Mouse (Mus musculus): ENCODE data around the gene Pofut2.

The Pofut2 gene

DNA sequence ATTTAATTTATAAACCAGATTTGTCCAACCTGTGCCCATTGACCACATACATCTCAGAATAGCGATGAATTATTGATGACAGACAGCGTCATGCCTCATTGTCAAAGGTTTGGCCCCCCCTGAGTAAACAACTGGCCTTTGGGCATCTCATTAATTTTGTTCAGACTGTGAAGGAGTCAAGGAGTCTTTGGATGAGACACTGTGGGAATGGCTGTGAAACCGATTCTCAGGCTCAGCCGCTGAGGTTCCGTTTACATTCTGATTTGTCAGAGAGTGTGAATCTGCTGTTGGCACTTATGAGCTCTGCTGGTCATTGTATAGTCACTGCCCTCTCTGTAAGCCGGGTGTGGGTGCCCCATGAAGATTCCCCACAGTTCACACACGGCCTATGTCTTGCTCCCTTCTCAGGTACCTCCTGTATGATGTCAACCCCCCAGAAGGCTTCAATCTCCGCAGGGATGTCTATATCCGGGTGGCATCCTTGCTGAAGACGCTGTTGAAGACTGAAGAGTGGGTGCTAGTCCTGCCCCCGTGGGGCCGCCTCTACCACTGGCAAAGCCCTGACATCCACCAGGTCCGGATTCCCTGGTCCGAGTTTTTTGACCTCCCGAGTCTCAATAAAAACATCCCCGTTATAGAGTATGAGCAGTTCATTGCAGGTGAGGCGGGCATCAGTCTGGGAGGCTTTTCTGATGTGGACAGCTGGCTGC is 1.3 kb downstream of the Pofut2 start:
- in situ Hi-C loops (cut with MboI, MseI) = no loop called here

DNA sequence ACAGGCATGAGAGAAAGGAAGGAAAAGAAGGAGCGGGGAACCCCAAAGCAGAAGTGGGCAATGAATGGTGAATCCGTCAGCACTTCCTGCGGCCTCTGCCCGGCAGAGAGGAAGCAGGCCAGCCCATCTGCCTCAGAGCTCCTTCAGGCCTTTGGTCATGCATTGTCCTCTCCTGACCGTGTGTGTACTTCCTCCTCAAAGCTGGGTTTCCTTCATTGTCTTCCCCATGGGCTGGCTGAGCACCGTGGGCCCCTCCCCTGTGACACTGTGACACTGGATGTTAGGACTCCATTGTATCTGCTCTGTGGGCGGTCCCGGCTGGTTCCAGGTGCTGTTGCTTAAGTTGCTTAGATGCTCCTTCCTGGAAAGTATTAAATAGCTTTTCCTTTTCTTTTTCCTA is 7.3 kb downstream of the Pofut2 start:
- in situ Hi-C loops (cut with MboI, MseI) = no loop called here

DNA sequence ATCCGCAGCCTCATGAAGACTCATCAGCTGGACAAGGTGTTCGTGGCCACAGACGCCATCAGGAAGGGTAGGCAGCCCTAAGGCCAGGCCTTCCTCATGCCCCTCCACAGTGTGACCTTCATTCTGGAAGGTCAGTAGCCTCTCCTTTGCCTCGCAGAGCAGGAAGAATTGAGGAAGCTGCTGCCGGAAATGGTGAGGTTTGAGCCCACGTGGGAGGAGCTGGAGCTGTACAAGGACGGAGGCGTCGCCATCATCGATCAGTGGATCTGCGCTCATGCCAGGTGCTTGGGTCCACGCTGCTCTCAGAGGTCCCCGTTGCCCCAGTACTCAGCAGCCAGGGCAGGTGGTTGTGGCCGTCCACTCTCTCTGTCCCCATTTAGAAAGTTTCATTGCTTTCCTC is 8.0 kb downstream of the Pofut2 start:
- in situ Hi-C loops (cut with MboI, MseI) = no loop called here

DNA sequence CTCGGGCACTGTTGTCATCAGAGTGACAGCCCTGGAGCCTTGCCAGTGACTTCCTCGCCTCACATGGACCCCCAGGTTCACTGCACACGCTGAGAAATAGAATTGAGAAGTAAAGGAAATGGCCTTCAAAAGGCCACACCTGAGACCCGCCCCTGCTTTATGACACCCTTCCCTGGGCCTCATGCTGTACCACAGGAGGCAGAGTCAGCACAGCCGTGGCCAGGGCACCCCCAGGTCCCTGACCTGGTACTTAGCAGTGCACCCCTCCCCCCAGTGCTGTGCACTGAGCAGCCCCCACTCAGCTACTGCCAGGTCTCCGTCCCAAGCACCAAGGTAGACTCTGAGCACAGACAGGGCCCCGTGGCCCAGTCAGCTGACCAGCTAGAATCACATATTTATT is 10.1 kb downstream of the Pofut2 start:
- in situ Hi-C loops (cut with MboI, MseI) = no loop called here

DNA sequence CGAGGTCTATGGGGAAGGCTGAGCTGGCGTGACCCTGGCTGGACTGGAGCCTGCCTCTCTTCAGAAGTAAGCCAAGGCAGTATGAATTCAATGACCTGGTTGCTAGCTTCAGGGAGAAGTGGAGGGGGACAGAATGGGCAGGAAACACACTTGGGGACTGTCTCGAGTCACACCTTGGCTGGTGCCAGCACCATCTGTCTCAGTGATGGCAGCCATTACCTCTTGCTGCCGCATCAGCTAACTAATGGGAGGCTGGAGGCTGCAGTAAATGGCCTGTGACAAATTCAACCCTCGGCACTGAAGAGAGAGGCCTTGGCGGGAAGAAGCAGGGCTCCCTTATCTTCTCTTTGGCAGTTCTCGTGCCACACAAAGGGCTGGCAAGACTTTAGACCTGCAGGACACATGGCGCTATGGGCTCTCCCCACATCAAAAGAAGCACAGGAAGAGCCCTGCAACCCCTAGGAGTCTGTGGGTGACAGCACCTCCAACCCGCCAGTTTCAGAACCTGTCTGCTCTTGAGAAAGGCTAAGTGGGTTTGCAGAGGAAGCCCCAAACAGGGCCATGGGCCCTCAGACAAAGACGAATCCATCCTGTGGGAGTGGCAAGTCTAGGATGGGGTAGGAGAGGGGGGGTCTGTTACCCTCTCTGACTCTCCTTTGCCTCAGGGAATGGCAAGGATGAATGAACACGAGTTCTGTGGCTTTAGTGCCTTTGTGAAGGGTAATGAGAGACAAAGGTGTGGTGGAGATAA is 14.1 kb downstream of the Pofut2 start:
- in situ Hi-C loops (cut with MboI, MseI) = no loop called here

DNA sequence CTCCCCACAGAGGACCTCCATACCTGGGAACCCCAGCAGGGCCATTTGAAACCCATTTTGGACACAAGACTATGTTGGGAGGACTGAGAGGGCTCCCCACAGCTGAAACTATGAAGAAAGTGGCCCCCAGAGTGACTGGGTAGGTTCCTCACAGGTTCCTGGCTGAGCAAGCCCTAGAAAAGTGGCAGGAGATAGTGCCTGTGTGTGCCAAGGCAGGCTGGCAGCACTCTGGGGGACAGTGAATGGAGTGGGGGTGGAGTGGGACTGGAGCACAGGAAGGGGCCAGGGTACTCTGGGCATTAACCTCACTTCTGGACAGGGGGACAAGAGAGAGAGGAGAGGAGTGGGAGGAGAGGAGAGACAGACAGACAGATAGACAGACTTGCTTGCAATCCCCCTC is 14.8 kb downstream of the Pofut2 start:
- in situ Hi-C loops (cut with MboI, MseI) = no loop called here

DNA sequence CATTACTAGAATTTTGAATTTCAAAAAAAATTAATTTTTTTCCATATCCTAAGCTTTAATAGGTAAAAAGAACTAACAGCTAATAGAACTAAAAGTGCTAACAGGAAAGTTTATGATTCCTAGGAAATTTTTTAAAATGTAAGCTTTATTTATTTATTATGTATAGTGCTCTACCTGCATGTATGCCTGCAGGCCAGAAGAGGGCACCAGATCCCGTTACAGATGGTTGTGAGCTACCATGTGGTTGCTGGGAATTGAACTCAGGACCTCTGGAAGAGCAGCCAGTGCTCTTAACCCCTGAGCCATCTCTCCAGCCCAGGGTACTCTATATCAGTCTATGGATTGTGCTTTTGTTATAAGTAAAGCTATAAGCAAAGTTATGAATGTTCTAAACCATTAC is 23.1 kb downstream of the Pofut2 start:
- in situ Hi-C loops (cut with MboI, MseI) = loop anchor here (5.0 kb wide), 1 partner anchor 230 kb away; no protein-coding TSS in a partner anchor

DNA sequence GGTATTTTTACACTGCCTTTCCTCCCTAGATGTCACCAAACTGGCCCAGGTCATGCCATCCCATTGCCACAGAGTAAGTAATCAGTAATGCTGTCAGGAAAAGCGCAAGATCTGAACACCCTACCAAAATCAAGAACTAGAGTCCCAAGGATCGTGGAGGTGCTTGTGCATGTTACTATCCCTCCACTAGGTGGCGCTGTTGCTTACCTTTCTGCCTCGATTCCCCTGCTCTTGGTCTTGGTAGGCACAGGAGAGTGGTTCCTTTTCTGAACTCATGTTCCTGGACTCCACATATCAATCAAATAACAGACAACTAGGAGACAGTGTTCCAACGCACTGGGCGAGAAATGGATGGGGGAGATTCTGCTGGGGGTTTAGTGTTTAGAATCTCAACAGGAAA is 23.8 kb downstream of the Pofut2 start:
- in situ Hi-C loops (cut with MboI, MseI) = loop anchor here (5.0 kb wide), 1 partner anchor 229 kb away; no protein-coding TSS in a partner anchor

DNA sequence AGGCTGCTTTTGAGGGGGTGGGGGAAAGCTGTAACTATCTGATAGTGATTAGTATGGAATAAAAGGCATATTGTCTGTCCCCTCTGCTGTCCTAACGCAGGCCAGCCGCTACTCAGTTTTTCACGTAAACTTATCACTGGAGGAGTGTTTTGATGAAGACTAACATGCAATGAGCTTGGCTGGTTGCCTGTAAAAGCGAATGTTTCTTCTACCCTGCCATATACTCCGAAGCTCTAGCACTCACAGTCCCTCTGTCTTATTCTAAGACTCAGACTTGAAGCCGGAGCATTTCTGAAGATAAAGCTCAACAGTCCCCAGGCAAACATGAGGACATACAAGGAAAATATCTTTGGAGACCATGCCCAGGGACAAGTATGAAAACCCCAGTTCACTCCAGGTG is 25.8 kb downstream of the Pofut2 start:
- in situ Hi-C loops (cut with MboI, MseI) = loop anchor here (5.0 kb wide), 2 partner anchors 72 to 227 kb away; no protein-coding TSS in a partner anchor

DNA sequence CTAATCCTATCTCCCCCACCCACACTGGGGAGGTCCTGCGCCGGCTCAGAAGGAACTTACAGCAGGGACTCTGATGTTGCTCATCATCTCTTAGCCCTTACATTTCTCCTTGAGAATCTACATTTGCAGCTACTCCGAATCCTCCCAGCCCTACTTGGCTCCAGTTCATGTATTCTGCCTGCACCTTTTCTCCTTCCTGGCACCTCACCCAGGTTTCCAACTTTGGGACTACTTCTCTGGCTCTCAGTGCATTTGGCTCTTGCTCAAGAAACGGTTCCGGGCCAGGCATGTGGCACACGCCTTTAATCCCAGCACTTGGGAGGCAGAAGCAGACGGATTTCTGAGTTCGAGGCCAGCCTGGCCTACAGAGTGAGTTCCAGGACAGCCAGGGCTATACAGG is 28.6 kb downstream of the Pofut2 start:
- in situ Hi-C loops (cut with MboI, MseI) = loop anchor here (5.0 kb wide), 1 partner anchor 70 kb away; no protein-coding TSS in a partner anchor

DNA sequence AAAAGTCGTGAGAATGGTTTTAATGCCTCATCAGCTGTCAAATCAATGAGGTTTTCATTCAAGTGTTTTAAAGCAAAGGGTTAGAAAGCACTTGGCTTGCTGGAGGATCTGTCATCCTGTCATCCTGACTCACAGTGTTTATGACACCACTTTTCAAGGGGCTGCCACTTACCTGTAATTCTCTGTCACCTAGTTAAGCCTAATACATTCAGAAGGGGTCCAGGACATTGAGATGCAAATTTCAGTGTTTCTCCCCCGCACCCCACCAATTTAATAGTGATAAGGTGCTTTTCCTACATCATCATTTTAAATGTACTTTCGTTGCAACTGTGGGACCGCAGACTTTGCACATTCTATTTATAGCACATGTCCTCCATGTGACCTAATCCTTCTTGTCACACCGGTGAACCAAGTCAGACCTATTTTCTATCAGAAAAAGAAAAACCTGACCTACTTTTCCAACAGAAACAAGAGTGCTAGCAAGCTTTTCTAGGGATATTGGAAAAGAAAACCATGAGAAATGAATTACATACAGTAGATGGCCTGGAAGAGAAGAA is 29.7 kb downstream of the Pofut2 start:
- in situ Hi-C loops (cut with MboI, MseI) = loop anchor here (5.0 kb wide), 1 partner anchor 69 kb away; no protein-coding TSS in a partner anchor

DNA sequence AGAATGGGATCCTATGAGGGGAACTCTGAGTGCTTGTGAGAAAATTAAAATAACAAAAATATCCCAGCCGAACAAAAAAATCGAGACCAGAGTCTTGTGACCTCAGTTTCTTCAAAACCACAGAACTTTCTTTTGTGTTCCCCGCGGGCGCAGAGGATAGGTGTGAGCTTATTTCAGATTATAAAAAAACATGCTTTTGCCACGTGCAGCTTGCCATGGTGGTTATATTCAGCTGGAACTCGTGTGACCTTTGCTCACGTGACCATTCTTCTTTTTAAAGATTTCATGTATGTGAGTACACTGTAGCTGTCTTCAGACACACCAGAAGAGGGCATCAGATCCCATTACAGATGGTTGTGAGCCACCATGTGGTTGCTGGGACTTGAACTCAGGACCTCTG is 30.5 kb downstream of the Pofut2 start:
- in situ Hi-C loops (cut with MboI, MseI) = loop anchor here (5.0 kb wide), 1 partner anchor 68 kb away; no protein-coding TSS in a partner anchor

DNA sequence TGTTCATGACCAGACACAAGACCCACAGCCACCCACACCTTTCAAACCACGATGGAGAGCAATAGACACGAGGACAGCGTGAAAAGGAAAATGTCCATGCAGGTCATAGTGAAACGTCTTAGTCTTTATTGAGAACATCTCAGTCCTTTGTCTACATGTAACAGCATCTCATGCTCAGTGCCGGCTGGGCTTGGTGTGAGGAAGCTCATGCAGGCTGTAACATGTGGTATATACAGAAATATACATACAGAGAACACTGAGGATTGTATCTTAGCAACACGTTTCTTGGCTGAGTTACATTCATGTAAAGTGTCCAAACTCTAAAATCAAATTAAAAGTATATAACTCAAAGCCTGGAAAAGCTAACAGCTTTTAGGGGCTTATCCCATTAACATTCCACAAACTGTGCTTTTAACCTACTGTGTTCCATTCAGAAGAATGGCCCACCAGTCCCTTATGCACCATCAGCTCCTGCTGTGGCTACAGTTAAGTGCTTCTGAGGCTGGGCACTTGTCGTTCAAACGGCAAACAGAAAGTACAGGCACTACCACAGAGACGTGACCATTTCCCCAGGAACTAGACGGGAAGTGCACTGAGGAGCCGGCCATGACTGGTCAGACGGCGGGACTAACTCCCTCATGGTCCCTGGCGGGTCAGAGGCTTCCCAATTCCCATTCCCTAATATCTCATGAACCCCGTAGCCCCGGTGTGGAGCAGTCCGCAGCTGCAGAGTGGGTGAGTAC is 31.8 kb downstream of the Pofut2 start:
- in situ Hi-C loops (cut with MboI, MseI) = no loop called here

DNA sequence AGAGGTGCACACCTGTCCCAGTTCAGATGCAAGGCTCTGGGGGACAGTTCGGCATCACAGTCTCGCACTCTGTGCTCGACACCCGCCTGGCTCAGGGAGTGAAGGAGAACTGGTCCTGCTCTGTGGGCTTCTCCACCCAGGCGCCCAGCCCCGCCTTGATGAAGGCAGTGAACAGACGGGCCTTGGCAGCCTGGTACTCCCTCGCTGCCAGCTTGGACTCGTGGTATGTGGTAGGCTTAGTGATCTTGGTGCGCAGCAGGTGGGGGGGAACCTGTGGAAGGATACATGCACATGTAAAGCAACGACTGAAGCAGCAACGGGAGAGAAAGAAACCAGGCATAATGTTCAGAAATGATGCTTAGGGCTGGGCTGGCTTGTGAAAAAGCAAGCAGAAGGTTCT is 35.7 kb downstream of the Pofut2 start:
- in situ Hi-C loops (cut with MboI, MseI) = no loop called here

DNA sequence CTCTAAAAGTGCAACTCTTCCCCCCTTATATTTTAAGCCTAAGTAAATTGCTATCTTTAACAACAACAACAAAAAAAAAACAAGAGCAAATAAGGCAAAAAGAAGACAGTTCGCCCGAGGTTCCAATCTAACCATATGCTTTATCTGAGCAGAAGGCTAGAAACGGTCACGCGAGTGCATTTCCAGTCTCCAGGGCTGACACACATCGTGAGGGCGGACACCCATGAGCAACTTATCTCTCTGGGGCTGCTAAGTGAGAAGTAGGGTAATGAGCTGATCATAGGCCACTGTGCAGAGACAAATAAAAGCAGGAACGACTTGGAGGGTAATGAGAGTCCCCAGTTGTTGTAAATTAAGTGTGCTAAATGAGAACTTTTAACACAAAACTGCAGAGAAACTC is 39.6 kb downstream of the Pofut2 start:
- in situ Hi-C loops (cut with MboI, MseI) = no loop called here

DNA sequence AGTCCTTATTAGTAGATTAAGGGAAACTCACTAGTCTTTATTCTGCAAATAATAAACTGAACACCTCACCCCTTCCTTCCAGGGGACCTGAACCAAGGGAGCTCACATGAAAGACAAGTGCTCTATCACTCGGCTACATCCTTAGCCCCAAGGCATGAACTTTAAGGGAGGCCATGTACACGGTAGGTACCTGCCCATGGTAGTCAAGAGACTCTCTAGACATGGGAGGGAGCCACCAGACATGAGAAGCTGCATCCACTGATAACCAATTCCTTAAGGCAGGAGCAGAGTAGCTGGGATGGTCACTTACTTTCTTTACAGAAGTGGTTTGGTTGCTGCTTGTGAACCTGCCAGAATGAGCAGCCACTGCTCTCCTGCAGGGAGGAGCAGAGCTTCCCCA is 40.2 kb downstream of the Pofut2 start:
- in situ Hi-C loops (cut with MboI, MseI) = no loop called here

DNA sequence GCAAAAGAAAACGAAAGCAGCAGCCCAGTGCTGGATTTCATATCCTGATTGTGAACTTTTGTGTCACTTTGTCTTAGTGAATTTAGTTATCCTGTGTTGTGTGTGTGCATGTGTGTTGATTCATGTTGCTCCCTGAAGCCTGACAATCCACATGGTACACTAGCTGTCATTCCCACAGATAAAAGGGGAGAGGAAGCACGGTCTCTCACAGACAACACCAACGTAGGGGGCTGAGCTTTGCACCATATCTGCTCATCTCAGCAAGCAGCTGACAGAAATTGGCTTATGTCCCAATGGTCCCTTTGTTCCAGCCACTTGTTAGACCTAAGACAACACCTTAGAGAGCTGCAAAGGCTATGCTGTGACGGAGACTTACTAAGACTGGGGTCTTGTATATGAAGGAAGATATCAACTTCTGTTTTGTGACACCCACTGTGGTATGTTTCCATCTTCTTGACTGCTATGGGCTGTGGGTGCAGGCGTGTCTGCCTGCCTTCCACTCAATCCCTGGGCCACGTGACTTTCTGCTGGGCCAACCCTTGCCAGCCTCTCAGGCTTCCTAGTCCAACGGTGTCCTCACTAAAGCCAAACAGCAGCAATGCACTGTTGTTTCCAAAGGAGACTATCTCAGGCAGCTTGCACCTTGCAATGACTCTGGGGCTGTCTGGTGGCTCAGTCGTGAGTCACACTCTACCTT is 41.4 kb downstream of the Pofut2 start:
- in situ Hi-C loops (cut with MboI, MseI) = no loop called here

DNA sequence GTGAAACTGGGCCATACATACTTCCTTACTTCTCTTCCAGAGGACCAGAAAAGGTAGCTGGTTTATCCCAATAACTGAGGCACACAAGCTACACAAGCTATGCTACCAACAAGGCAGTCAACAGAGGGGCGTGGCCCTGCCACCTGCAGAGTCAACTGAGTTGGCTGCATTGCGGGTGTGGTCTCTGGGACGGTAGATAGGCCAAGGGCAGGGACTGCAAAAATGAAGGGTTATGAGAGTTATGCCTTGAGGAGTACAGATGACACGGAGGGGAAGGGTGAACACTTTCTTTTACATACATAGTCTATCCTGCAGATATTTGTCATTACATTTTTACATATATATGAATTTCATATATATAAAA is 41.9 kb downstream of the Pofut2 start:
- in situ Hi-C loops (cut with MboI, MseI) = no loop called here

DNA sequence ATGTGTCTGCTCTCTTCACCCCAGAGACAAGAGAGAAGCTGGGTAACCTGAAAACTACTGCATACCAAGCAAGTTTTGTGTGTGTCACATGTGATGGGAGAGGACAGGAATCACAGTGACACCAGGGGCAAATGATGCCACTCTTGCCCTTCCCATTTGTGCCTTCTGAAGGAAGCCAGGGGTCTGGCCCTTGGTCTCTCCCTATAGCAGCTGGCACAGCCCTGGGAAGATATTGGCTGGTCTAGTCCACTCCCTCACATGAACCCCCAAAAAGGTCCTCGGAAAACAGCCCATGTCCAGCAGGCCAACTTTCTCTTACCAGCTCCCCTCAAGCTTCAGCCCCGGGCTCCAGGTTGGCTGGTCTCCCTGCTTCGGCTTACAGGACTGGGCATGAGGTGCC is 45.3 kb downstream of the Pofut2 start:
- in situ Hi-C loops (cut with MboI, MseI) = no loop called here

DNA sequence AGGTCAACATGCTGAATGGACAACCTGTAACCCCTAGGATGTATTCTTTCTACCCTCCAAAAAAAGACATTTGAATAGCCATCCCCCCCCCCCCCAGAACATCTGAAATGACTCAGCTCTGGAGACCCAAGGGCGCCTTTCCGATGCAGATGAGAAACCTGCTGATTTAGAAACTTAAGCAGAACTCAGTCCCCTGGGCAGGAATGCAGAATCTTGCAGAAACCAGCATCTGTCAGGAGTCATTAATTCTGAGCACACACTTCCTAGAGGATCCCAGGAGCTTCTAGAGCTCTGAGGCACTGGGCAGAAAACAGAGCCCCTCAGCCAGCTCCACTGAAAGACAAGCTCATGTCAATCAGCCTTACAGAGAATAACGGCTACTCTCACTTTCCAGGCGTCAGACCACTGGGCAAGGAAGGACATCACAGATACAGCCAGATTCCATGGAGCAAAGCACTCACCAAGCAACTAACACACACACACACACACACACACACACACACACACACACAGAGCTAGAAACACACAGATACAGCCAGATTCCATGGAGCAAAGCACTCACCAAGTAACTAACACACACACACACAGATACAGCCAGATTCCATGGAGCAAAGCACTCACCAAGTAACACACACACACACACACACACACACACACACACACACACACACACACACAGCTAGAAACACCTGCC is 46.0 kb downstream of the Pofut2 start:
- in situ Hi-C loops (cut with MboI, MseI) = no loop called here

DNA sequence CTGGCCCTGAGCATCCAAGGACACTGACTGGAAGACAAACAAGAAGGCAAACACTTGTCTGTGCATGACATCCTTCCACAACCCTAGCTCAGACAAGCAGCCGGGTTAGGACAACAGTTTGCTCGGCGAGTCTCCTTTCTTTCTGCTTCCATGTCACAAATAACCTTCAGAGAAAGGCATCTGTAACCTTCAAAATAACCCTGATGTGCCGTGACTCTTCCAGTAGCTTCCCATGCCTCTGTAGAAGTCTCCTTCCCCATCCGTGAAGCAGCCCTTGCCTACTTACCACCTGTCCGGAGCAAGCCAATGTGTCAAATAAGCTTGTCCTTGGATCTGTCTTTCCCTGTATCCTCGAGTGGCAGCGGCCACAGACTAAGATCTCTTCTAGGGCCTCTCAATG is 46.7 kb downstream of the Pofut2 start:
- in situ Hi-C loops (cut with MboI, MseI) = no loop called here
